Mouse (Mus musculus) urinary bladder, postnatal 4 days (tissue): Measurements from ENCODE around the gene Apoo.
A peak's percentile ranks its signal among the peaks of the same experiment; 100 is the strongest.
"Not testable (repeated sequence)": the region's sequence is repeated elsewhere in the genome, so short reads cannot be mapped to it uniquely, and the experiment has no call there.

ENCODE experiments used
- DNase-seq, 2 experiments: peaks; one replicate each; pipeline ENCODE4 v3.0.0; 2021 to 2022; ENCODE audit warnings: low spot score in 2 of 2

Apoo gene

GRCm38 (mm10) chrX:94366670-94367241 lies at the start of gene Apoo, which contains the start of gene Fam90a1b:
Apoo (plus strand) TSS chrX:94367117.
Fam90a1b (minus strand) TSS chrX:94366777.
- DNase-seq, result peak; percentile 95

GRCm38 (mm10) chrX:94321036-94321902 lies 45.6 kb upstream of the Apoo start:
- DNase-seq, result no peak

GRCm38 (mm10) chrX:94343638-94344037 lies 23.3 kb upstream of the Apoo start:
- not testable (repeated sequence) for DNase-seq

GRCm38 (mm10) chrX:94365381-94365925 lies 1.5 kb upstream of the Apoo start:
- no peak for DNase-seq

- no peak for DNase-seq
Measured at GRCm38 (mm10) chrX:94366029-94366428, 888 bp upstream of the Apoo start.

- no peak for DNase-seq
Measured at GRCm38 (mm10) chrX:94367248-94367647, 331 bp downstream of the Apoo start.

GRCm38 (mm10) chrX:94378734-94379133 lies 11.8 kb downstream of the Apoo start:
- no peak for DNase-seq

- DNase-seq, result no peak
Measured at GRCm38 (mm10) chrX:94408975-94409374, 42.1 kb downstream of the Apoo start.

GRCm38 (mm10) chrX:94420210-94420609 lies 53.3 kb downstream of the Apoo start:
- no peak for DNase-seq

GRCm38 (mm10) chrX:94431548-94432375 lies 64.8 kb downstream of the Apoo start:
- no peak for DNase-seq

- not testable (repeated sequence) for DNase-seq
Measured at GRCm38 (mm10) chrX:94445427-94445826, 78.5 kb downstream of the Apoo start.

GRCm38 (mm10) chrX:94446021-94446420 lies 79.1 kb downstream of the Apoo start:
- DNase-seq, result not testable (repeated sequence)

- not testable (repeated sequence) for DNase-seq
Measured at GRCm38 (mm10) chrX:94450047-94450881, 83.3 kb downstream of the Apoo start.

GRCm38 (mm10) chrX:94459346-94459745 lies 92.4 kb downstream of the Apoo start:
- DNase-seq, result peak in 1 of 2 experiments; percentile 17

GRCm38 (mm10) chrX:94461513-94461912 lies 94.6 kb downstream of the Apoo start:
- not testable (repeated sequence) for DNase-seq

- DNase-seq, result not testable (repeated sequence)
Measured at GRCm38 (mm10) chrX:94462604-94463429, 95.9 kb downstream of the Apoo start.
